Mouse (Mus musculus): ENCODE measurements around the gene Sh3bp5. TPM values are rescaled to one million over a fixed set of nuclear protein-coding genes. Genes with fewer than 3 reads are reported as not detected.

Gene Sh3bp5
- total and polyA plus RNA-seq, 3 experiments = 27.0 to 58.3 (median 51.0) TPM

DNA sequence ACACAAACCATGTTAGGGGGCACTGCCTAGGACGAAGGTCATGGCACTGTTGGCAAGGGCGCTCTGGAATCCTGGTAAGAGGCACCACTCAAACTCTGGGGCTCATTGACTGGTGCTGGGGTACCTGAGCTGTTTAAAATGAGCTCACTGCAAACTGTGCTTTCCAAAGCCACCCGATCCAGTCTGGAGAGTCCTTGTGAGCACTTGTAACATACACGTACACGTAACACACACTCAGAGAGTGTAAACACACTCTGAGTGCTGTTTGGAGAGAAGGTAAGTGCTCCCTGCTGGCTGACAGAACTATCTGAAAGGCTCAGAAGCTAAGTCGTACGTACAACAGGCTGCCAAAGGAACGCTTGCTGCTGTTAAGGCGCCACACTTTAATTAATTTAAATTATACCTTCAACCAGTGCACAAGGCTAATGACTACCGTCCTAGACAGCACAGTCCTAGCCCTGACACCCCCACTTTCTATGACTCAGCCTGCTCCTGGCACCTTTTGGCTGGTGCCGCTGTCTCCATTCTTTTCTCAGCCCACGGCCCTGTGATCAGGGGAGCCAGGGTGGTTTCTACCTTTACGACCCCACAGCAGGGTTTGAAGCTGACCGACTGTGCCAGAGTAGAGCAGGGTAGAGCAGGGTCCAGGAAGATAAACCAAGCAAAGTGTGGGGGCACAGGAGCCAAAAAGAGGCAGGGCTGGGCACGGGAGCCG, 18.9 kb downstream of the Sh3bp5 start:
- H3K4me1 ChIP-seq (ENCODE audit: control insufficient read depth, insufficient read depth, low read length) = peaks cover 44% of the 10 kb centered on the region
- DNase-seq = peak in 1 of 2 experiments; percentile 26
- WGBS = 70% methylated on average over 16 of the region's 16 CpGs
- H3K27me3 ChIP-seq (ENCODE audit: control insufficient read depth, insufficient read depth, low read length) = no peaks in the 10 kb centered on the region
- intact Hi-C loops (cut with DNase I) = no loop called here
- TF ChIP-seq CTCF (IDR thresholded peaks at IDR 0.05) (no peak), EP300 (IDR thresholded peaks at IDR 0.05; ENCODE audit: insufficient read depth, low read depth, low read length) (no peak), POLR2A (IDR thresholded peaks at IDR 0.05; ENCODE audit: insufficient read depth, low read depth, low read length) (no peak)
- peak overlapping the region; percentile 24; the same call in 1 of the 2 replicates for H3K9ac ChIP-seq (ENCODE audit: low read depth, low read length)
- peak overlapping the region; percentile 54 for H3K27ac ChIP-seq
- H3K4me3 ChIP-seq = no peak overlapping the region
- H3K36me3 ChIP-seq (ENCODE audit: control insufficient read depth, insufficient read depth, low read length) = peaks cover 16% of the 10 kb centered on the region
- peaks cover 3% of the 10 kb centered on the region for H3K79me2 ChIP-seq (replicated peaks; ENCODE audit: control insufficient read depth, insufficient read depth, low read length)

DNA sequence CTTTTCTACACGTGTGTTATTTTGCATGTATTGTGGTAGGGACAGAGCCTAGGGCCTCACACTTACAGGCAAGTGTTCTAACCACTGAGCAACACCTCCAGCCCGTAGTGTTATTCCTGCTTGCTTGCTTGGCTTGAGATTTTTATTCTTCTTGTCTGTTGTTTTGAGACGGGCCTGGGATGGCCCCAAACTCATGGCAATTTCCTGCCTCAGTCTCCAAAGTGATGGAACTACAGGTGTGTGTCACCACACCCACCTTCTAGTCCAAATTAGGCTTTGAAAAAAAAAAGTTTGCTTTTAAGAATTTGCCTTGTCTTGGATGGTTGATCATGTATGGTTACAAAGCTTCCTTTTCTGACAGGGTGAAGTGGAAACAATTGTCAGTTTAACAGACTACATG, 19.5 kb downstream of the Sh3bp5 start:
- Histone ChIP-seq H3K4me3 (no peak overlapping the region), H3K27ac (peak overlapping the region; percentile 54), H3K36me3 (ENCODE audit: control insufficient read depth, insufficient read depth, low read length) (peaks cover 14% of the 10 kb centered on the region), H3K27me3 (ENCODE audit: control insufficient read depth, insufficient read depth, low read length) (no peaks in the 10 kb centered on the region), H3K79me2 (replicated peaks; ENCODE audit: control insufficient read depth, insufficient read depth, low read length) (peaks cover 1% of the 10 kb centered on the region), H3K9ac (ENCODE audit: low read depth, low read length) (no peak overlapping the region), H3K4me1 (ENCODE audit: control insufficient read depth, insufficient read depth, low read length) (peaks cover 42% of the 10 kb centered on the region)
- TF ChIP-seq EP300 (IDR thresholded peaks at IDR 0.05; ENCODE audit: insufficient read depth, low read depth, low read length) = no peak
- TF ChIP-seq POLR2A (IDR thresholded peaks at IDR 0.05; ENCODE audit: insufficient read depth, low read depth, low read length) = no peak
- TF ChIP-seq CTCF (IDR thresholded peaks at IDR 0.05) = no peak
- intact Hi-C loops (cut with DNase I) = no loop called here
- DNase-seq = no peak
- 77% methylated on average over 3 of the region's 3 CpGs for WGBS

DNA sequence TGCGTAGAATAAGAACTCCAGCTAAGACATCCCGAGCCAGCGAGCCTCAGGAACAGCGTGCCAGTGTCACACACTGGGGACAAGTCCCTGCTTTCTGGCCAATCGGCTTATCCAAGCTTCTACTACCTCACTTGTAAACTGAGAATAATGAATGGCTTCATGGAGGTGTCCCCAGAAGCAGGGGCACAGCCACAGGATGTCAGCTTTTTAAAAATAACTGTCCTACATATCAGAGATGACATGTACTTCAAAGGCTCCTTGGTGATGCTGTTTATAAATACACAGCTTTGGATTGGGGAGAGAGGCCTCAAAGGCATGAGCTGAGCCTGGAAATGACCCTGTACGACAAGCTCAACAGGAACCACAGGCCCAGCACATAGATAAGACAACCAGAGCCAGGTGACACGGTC, 20.9 kb downstream of the Sh3bp5 start:
- H3K4me1 ChIP-seq (ENCODE audit: control insufficient read depth, insufficient read depth, low read length) = peaks cover 49% of the 10 kb centered on the region
- intact Hi-C loops (cut with DNase I) = no loop called here
- 24% methylated on average over 7 of the region's 7 CpGs for WGBS

DNA sequence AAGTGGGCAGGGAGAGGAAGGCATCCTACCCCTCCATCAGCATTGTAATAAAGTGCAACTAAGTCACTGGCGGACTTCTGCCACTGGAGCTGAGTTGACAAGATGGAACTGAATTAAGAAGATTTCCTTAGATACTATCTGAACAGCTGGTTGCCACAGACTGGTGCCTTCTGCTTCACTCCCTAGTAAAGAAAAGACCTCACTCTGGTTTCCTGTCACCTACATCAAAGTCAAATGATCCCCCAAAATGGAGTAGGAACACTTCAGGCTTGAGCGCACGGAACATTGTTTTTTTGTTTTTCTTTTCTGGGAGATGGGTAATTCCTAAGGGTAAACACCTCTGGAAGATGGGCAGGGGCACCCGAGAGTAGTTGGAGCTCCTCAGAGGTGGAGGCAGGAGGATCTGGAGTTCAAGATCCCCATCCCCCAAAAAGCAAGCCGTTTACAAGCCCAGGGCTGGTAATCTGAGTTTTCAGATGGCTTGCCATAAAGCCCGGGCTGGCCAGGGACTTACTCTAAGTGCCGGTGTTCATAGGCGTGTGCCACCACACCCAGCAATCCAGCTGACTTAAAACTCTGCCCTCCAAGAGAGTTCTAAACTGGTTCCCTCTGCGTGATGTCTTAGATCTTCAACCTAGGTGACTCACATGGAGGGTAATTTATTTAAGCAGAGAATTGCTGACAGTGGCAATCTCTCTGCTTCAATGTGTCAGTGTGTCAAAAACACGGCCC, 21.5 kb downstream of the Sh3bp5 start:
- DNase-seq = no peak
- TF ChIP-seq CTCF (IDR thresholded peaks at IDR 0.05) (no peak), POLR2A (IDR thresholded peaks at IDR 0.05; ENCODE audit: insufficient read depth, low read depth, low read length) (no peak), EP300 (IDR thresholded peaks at IDR 0.05; ENCODE audit: insufficient read depth, low read depth, low read length) (no peak)
- 48% methylated on average over 10 of the region's 10 CpGs for WGBS
- intact Hi-C loops (cut with DNase I) = no loop called here
- Histone ChIP-seq H3K36me3 (ENCODE audit: control insufficient read depth, insufficient read depth, low read length) (peaks cover 14% of the 10 kb centered on the region), H3K9ac (ENCODE audit: low read depth, low read length) (peak overlapping the region; percentile 23; the same call in 1 of the 2 replicates), H3K4me1 (ENCODE audit: control insufficient read depth, insufficient read depth, low read length) (peaks cover 51% of the 10 kb centered on the region), H3K27me3 (ENCODE audit: control insufficient read depth, insufficient read depth, low read length) (no peaks in the 10 kb centered on the region), H3K27ac (peak overlapping the region; percentile 80), H3K4me3 (no peak overlapping the region), H3K79me2 (replicated peaks; ENCODE audit: control insufficient read depth, insufficient read depth, low read length) (peaks cover 1% of the 10 kb centered on the region)

More for the DNA sequence above, 20.9 kb downstream of the Sh3bp5 start:
- H3K27ac ChIP-seq = peak overlapping the region; percentile 80
- DNase-seq = peak; percentile 50 to 71
- no peaks in the 10 kb centered on the region for H3K27me3 ChIP-seq (ENCODE audit: control insufficient read depth, insufficient read depth, low read length)
- no peak overlapping the region for H3K4me3 ChIP-seq
- peaks cover 1% of the 10 kb centered on the region for H3K79me2 ChIP-seq (replicated peaks; ENCODE audit: control insufficient read depth, insufficient read depth, low read length)
- H3K9ac ChIP-seq (ENCODE audit: low read depth, low read length) = 0 out of 2 replicates have a peak overlapping the region, but pooled peaks have one; percentile 21
- TF ChIP-seq POLR2A (IDR thresholded peaks at IDR 0.05; ENCODE audit: insufficient read depth, low read depth, low read length) = no peak
- TF ChIP-seq EP300 (IDR thresholded peaks at IDR 0.05; ENCODE audit: insufficient read depth, low read depth, low read length) = peak; percentile 65
- peaks cover 14% of the 10 kb centered on the region for H3K36me3 ChIP-seq (ENCODE audit: control insufficient read depth, insufficient read depth, low read length)

DNA sequence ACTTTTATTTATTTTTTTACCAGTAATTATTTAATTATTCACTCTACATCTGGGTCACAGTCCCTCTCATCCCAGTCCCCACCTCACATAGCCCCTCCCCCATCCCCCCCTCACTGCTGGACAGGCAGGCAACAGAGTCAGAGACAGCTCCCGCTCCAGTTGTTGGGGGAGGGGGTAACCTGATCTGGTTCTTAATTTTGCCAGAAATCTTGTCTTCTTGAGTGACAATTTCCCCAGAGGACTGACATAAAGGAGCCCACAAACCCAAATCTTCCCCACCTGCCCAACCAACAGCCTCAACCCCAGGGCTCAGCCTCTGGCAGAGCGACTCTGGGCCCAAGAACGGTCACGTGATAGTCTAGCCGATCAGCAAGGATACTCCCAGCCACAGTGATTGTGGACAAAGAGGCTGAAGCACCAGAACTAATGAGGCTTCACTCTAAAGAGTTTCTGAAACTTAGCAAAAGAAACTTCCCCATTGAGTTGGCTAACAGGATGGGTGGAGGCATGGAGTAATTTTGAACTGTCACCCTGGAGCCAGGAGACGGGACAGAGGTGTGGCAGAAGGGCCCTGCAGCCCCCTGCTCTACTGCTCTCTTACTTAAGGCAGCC, 22.3 kb downstream of the Sh3bp5 start:
- H3K9ac ChIP-seq (ENCODE audit: low read depth, low read length) = no peak overlapping the region
- peak in 1 of 2 experiments; percentile 26 for DNase-seq
- no peak overlapping the region for H3K4me3 ChIP-seq
- peaks cover 1% of the 10 kb centered on the region for H3K79me2 ChIP-seq (replicated peaks; ENCODE audit: control insufficient read depth, insufficient read depth, low read length)
- H3K27ac ChIP-seq = peak overlapping the region; percentile 80
- TF ChIP-seq POLR2A (IDR thresholded peaks at IDR 0.05; ENCODE audit: insufficient read depth, low read depth, low read length) (no peak), EP300 (IDR thresholded peaks at IDR 0.05; ENCODE audit: insufficient read depth, low read depth, low read length) (0 out of 2 replicates have a peak, but pooled peaks have one; percentile 23)
- intact Hi-C loops (cut with DNase I) = loop anchor here (2.0 kb wide), 2 partner anchors 15 to 27 kb away; no protein-coding TSS in a partner anchor
- H3K4me1 ChIP-seq (ENCODE audit: control insufficient read depth, insufficient read depth, low read length) = peaks cover 53% of the 10 kb centered on the region
- H3K36me3 ChIP-seq (ENCODE audit: control insufficient read depth, insufficient read depth, low read length) = peaks cover 19% of the 10 kb centered on the region
- 41% methylated on average over 6 of the region's 6 CpGs for WGBS
- no peaks in the 10 kb centered on the region for H3K27me3 ChIP-seq (ENCODE audit: control insufficient read depth, insufficient read depth, low read length)

Measured in heart, adult 2 months (tissue).